Mouse (Mus musculus) hindbrain, embryonic 12.5 days (tissue): ENCODE results near the gene Zc3h12a. TPM values are rescaled to one million over a fixed set of nuclear protein-coding genes. Genes with fewer than 3 reads are reported as not detected.

Experiments
- ATAC-seq: fragments of 200-750 bp; cut with Nextera tagmentation; 2 replicates; pipeline ENCODE4 v1.8.0; 2017; ENCODE audit warnings: moderate TSS enrichment; ENCODE audit not compliant: low FRiP score
- H3K27ac ChIP-seq: fragments of 300-500 bp; sonication (generic); 2 replicates; pipeline ENCODE4 v1.5.1; 2016; ENCODE audit warnings: mild to moderate bottlenecking
- H3K27me3 ChIP-seq: fragments of 300-500 bp; sonication (generic); 2 replicates; pipeline ENCODE4 v1.6.1; 2016; ENCODE audit warnings: mild to moderate bottlenecking
- H3K36me3 ChIP-seq: fragments of 300-500 bp; sonication (generic); 2 replicates; pipeline ENCODE4 v1.6.1; 2016; ENCODE audit warnings: mild to moderate bottlenecking
- H3K4me1 ChIP-seq: fragments of 300-500 bp; sonication (generic); 2 replicates; pipeline ENCODE4 v1.6.1; 2016
- H3K4me2 ChIP-seq: fragments of 300-500 bp; sonication (generic); replicated peaks from 2 replicates; pipeline ENCODE4 v1.6.1; 2016; ENCODE audit warnings: mild to moderate bottlenecking
- H3K4me3 ChIP-seq: fragments of 300-500 bp; sonication (generic); 2 replicates; pipeline ENCODE4 v1.5.1; 2016; ENCODE audit warnings: mild to moderate bottlenecking
- H3K9ac ChIP-seq: fragments of 300-500 bp; sonication (generic); 2 replicates; pipeline ENCODE4 v1.6.1; 2016; ENCODE audit warnings: mild to moderate bottlenecking, moderate library complexity
- H3K9me3 ChIP-seq: fragments of 300-500 bp; sonication (generic); replicated peaks from 2 replicates; pipeline ENCODE4 v1.6.1; 2016; ENCODE audit warnings: mild to moderate bottlenecking
- WGBS: fragments of 180-500 bp; shearing (Covaris S2); methylation state at CpG from one replicate; pipeline ENCODE4 v1.1.7; 2016; 5-methylcytosine and 5-hydroxymethylcytosine counted together
- polyA plus RNA-seq: library from polyadenylated mRNA; unstranded; fragments of >200 nt; fragmentation: Nextera tagmentation; extraction: Ambion mirVana; gene quantifications from 2 replicates; pipeline ENCODE4 v1.2.1, GENCODE M21; 2016

The Zc3h12a gene
- polyA plus RNA-seq, result 0.40 and 0.50 TPM in 2 replicates

- Histone ChIP-seq H3K27me3 (peaks cover 27% of the 10 kb centered on the region), H3K36me3 (no peaks in the 10 kb centered on the region), H3K4me3 (peak within 1 kb of the TSS; percentile 61), H3K4me2 (peak within 1 kb of the TSS; percentile 97), H3K9me3 (no peaks in the 10 kb centered on the region), H3K27ac (no peak within 1 kb of the TSS), H3K9ac (peak within 1 kb of the TSS; percentile 65), H3K4me1 (peaks cover 31% of the 10 kb centered on the region)
- 1% methylated on average over 55 of the region's 62 CpGs for WGBS
- peak; percentile 83 for ATAC-seq
Measured at GRCm38 (mm10) chr4:125127305-125128084, at the start of gene Zc3h12a. TSS of gene Zc3h12a (minus strand) at chr4:125127840.

DNA sequence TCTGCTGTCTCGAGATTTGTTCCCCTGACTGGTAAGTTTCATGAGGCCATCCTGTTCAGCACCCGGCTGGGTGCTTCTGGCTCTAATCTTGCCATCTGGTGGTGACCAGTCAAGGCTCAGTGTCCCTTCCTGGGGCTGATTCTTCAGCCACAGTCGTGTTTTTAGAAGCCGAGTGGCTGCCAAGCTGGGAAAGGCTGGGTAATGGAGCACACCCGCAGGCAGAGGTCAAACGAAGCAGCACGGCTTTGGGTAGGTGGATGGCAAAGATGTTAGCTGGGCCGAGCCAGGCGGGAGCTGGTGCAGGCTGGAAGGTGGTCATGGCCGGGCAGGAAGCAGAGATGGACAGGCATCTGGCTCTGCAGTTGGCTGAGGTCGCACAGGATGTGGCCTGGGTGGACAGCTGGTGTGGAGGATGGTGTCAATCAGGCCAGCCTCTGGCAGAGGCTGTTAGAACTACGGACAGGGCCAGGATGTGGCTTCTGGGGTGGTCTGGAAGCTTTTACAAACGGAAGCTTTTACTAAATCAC is 49.1 kb upstream of the Zc3h12a start:
- H3K4me3 ChIP-seq, result no peak overlapping the region
- H3K27ac ChIP-seq, result no peak overlapping the region
- no peaks in the 10 kb centered on the region for H3K27me3 ChIP-seq
- H3K36me3 ChIP-seq, result no peaks in the 10 kb centered on the region
- no peak overlapping the region for H3K4me2 ChIP-seq
- H3K4me1 ChIP-seq, result peaks cover 5% of the 10 kb centered on the region; the same call in 1 of the 2 replicates
- H3K9me3 ChIP-seq, result no peaks in the 10 kb centered on the region
- 52% methylated on average over 13 of the region's 13 CpGs for WGBS
- ATAC-seq, result no peak
- H3K9ac ChIP-seq, result no peak overlapping the region

DNA sequence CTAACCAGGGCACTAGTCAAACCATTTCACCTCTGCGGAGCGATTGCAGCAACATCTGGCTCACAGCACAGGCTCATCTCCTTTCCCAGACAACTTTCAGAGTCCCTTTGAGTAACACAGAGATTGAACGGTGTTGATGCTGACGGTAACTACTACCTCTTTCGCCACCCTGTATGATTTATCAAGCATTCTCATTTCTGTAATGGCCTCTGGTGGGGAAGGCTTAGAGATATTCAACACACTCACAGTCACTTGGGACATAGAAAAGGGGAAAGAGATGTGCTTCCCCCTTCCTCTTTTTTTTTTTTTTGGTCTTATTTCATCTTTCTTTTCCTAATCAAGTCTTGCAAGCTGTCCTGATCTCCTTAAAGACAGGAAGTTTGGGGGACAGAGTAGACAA is 48.5 kb upstream of the Zc3h12a start:
- Histone ChIP-seq H3K36me3 (no peaks in the 10 kb centered on the region), H3K4me1 (peaks cover 9% of the 10 kb centered on the region; the same call in 1 of the 2 replicates), H3K4me2 (no peak overlapping the region), H3K9ac (no peak overlapping the region), H3K9me3 (no peaks in the 10 kb centered on the region), H3K27ac (no peak overlapping the region), H3K4me3 (no peak overlapping the region), H3K27me3 (no peaks in the 10 kb centered on the region)
- WGBS, result 88% methylated on average over 5 of the region's 5 CpGs
- ATAC-seq, result no peak

DNA sequence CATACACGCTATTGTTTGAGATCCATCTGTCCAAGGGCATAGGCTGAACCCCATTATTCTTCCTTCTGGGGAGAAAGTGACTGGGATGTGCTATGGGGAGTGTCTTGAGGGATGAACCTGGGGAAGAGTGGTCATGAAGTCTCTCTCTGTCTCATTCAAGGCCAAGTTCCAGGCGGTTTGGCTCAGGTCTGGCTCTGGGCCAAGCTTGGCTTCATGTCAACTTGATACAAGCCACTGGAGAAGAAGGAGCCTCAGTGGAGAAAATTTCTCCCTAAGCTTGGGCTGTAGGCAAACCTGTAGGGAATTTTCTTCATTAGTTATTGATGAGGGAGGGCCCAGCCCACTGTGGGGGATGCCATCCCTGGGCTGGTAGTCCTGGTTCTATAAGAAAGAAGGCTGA is 48.0 kb upstream of the Zc3h12a start:
- Histone ChIP-seq H3K9ac (no peak overlapping the region), H3K9me3 (no peaks in the 10 kb centered on the region), H3K27ac (no peak overlapping the region), H3K4me1 (peaks cover 12% of the 10 kb centered on the region; the same call in 1 of the 2 replicates), H3K4me3 (no peak overlapping the region), H3K36me3 (no peaks in the 10 kb centered on the region), H3K4me2 (no peak overlapping the region), H3K27me3 (no peaks in the 10 kb centered on the region)
- WGBS, result 73% methylated on average over 2 of the region's 2 CpGs
- ATAC-seq, result no peak

DNA sequence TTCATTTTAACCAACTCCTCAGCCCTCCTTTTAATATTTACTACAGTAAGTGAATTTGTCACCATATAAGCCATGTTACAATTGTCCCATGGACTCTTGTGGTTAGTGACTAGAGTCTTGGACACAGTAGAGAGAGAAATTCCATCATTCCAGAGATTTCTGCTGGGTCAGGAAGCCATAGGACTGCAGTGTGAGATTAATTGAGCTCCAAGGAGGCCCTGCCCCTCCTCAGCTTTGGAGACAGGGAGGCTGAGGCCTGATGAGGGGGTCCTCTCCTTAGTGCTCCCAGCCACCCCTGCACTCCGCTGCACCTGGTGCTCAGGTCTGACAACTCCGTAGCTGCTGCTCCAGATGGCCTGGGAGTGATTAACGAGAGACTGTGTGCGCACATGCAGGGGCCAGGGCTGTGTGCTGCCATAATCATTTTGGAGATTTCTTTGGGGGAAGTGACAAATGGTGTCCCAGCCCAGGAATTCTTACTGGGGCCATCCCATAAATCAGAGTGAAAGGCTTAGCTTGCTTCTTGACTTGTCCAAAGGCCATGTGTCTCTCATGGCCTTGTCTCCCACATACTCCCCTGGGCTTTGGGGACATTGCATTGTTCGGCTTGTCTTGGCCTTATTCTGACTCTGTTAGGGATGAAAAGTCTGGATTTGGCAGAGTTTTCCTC is 47.0 kb upstream of the Zc3h12a start:
- Histone ChIP-seq H3K27ac (no peak overlapping the region), H3K9me3 (no peaks in the 10 kb centered on the region), H3K4me1 (peaks cover 12% of the 10 kb centered on the region; the same call in 1 of the 2 replicates), H3K4me2 (no peak overlapping the region), H3K27me3 (no peaks in the 10 kb centered on the region), H3K9ac (no peak overlapping the region), H3K36me3 (no peaks in the 10 kb centered on the region), H3K4me3 (no peak overlapping the region)
- peak; percentile 35; the same call in 1 of the 2 replicates for ATAC-seq
- WGBS, result 65% methylated on average over 5 of the region's 5 CpGs

DNA sequence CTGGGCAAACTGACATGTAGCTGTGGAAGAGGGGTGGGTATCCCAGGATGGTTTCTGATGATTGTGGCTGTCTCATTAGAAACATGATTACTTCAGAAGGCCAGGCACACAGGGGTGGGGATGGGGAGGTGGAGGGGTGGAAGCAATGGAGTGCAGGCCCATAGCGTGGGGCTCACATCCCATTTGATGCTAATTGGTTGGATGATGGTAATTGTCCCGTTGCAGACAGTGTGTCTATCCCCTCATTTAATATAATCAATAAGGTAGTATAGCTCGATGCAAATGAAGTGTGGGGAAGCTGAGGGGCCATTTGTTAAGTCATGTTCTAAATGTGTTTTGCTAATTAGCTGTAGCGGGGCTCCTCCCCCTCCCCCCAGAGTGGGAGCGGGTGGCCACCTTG is 45.5 kb upstream of the Zc3h12a start:
- no peak for ATAC-seq
- no peak overlapping the region for H3K4me3 ChIP-seq

GRCm38 (mm10) chr4:125172736-125173135 is 45.1 kb upstream of the Zc3h12a start:
- WGBS, result 94% methylated on average over 13 of the region's 13 CpGs
- no peak for ATAC-seq

More for the DNA sequence above, 45.5 kb upstream of the Zc3h12a start:
- H3K36me3 ChIP-seq, result no peaks in the 10 kb centered on the region
- H3K9me3 ChIP-seq, result no peaks in the 10 kb centered on the region
- peaks cover 2% of the 10 kb centered on the region; the same call in 1 of the 2 replicates for H3K27me3 ChIP-seq
- no peak overlapping the region for H3K4me2 ChIP-seq
- 62% methylated on average over 4 of the region's 5 CpGs for WGBS
- H3K27ac ChIP-seq, result no peak overlapping the region
- peaks cover 12% of the 10 kb centered on the region; the same call in 1 of the 2 replicates for H3K4me1 ChIP-seq
- H3K9ac ChIP-seq, result no peak overlapping the region

GRCm38 (mm10) chr4:125167723-125168122 is 40.1 kb upstream of the Zc3h12a start:
- no peak overlapping the region for H3K9ac ChIP-seq
- H3K9me3 ChIP-seq, result no peaks in the 10 kb centered on the region
- H3K27ac ChIP-seq, result no peak overlapping the region
- no peak overlapping the region for H3K4me2 ChIP-seq
- WGBS, result 79% methylated on average over 1 of the region's 1 CpGs
- H3K4me1 ChIP-seq, result peaks cover 8% of the 10 kb centered on the region; the same call in 1 of the 2 replicates
- H3K4me3 ChIP-seq, result no peak overlapping the region
- H3K27me3 ChIP-seq, result peaks cover 8% of the 10 kb centered on the region
- ATAC-seq, result no peak
- H3K36me3 ChIP-seq, result no peaks in the 10 kb centered on the region

More at GRCm38 (mm10) chr4:125172736-125173135, 45.1 kb upstream of the Zc3h12a start:
- Histone ChIP-seq H3K9me3 (no peaks in the 10 kb centered on the region), H3K4me3 (no peak overlapping the region), H3K27ac (no peak overlapping the region), H3K4me2 (no peak overlapping the region), H3K36me3 (no peaks in the 10 kb centered on the region), H3K9ac (no peak overlapping the region), H3K27me3 (peaks cover 2% of the 10 kb centered on the region; the same call in 1 of the 2 replicates), H3K4me1 (peaks cover 12% of the 10 kb centered on the region; the same call in 1 of the 2 replicates)

DNA sequence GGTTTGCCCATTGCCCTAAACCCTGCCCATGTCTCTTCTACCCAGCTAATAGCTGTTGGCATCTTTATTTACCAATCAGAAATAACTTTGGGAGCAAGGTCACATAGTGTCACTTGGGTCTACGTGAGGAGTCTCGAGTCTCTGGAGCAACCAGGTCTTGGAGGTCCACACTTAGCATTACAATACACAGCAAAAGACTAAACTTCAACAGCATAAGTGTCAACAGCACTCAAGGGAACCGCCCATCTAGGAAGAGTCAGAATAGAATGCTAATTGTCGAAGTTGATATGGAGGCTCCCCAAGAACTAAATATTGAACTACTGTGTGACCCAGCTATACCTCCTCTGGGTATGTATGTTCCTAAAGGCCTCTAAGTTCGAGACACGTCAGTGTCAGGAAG is 37.2 kb upstream of the Zc3h12a start:
- WGBS, result 83% methylated on average over 6 of the region's 6 CpGs
- ATAC-seq, result no peak
- no peak overlapping the region for H3K27ac ChIP-seq
- H3K4me3 ChIP-seq, result no peak overlapping the region
- peaks cover 12% of the 10 kb centered on the region for H3K4me1 ChIP-seq
- H3K36me3 ChIP-seq, result no peaks in the 10 kb centered on the region
- no peak overlapping the region for H3K9ac ChIP-seq
- H3K4me2 ChIP-seq, result no peak overlapping the region
- peaks cover 20% of the 10 kb centered on the region for H3K27me3 ChIP-seq
- no peaks in the 10 kb centered on the region for H3K9me3 ChIP-seq

GRCm38 (mm10) chr4:125162701-125163100 is 35.1 kb upstream of the Zc3h12a start:
- H3K9me3 ChIP-seq, result no peaks in the 10 kb centered on the region
- no peak overlapping the region for H3K4me2 ChIP-seq
- no peak for ATAC-seq
- WGBS, result 51% methylated on average over 7 of the region's 7 CpGs
- H3K36me3 ChIP-seq, result no peaks in the 10 kb centered on the region
- H3K27me3 ChIP-seq, result peaks cover 22% of the 10 kb centered on the region
- H3K4me1 ChIP-seq, result peaks cover 12% of the 10 kb centered on the region
- H3K4me3 ChIP-seq, result no peak overlapping the region
- H3K9ac ChIP-seq, result no peak overlapping the region
- no peak overlapping the region for H3K27ac ChIP-seq

- H3K4me3 ChIP-seq, result no peak overlapping the region
- no peaks in the 10 kb centered on the region for H3K36me3 ChIP-seq
- peaks cover 22% of the 10 kb centered on the region for H3K27me3 ChIP-seq
- peaks cover 12% of the 10 kb centered on the region for H3K4me1 ChIP-seq
- 47% methylated on average over 8 of the region's 8 CpGs for WGBS
- no peak overlapping the region for H3K27ac ChIP-seq
- no peaks in the 10 kb centered on the region for H3K9me3 ChIP-seq
- no peak overlapping the region for H3K4me2 ChIP-seq
- no peak for ATAC-seq
- H3K9ac ChIP-seq, result no peak overlapping the region
Measured at GRCm38 (mm10) chr4:125161392-125161791, 33.8 kb upstream of the Zc3h12a start.

- Histone ChIP-seq H3K27ac (no peak overlapping the region), H3K27me3 (peaks cover 22% of the 10 kb centered on the region), H3K9me3 (no peaks in the 10 kb centered on the region), H3K36me3 (no peaks in the 10 kb centered on the region), H3K4me1 (peaks cover 12% of the 10 kb centered on the region), H3K4me3 (no peak overlapping the region), H3K9ac (no peak overlapping the region), H3K4me2 (peak overlapping the region; percentile 42; the same call in 1 of the 2 replicates)
- ATAC-seq, result no peak
- WGBS, result 64% methylated on average over 5 of the region's 10 CpGs
Measured at GRCm38 (mm10) chr4:125160951-125161331, 33.3 kb upstream of the Zc3h12a start.
